Mouse (Mus musculus): ENCODE measurements at regions not wholly inside any gene's neighbourhood (a gene's known extent, or its start where the extent isn't known, plus 50 kb on each side); places are given as distances from the start of the nearest gene placed in this dataset.

GRCm38 (mm10) chr14:116869996-116870395 lies 55.1 kb upstream of the Gpc6 start:
- no peaks in the 10 kb centered on the region for H3K36me3 ChIP-seq (ENCODE audit: control insufficient read depth, insufficient read depth)
- H3K79me2 ChIP-seq (ENCODE audit: control insufficient read depth, insufficient read depth): no peaks in the 10 kb centered on the region
- TF ChIP-seq CTCF (IDR thresholded peaks at IDR 0.05; ENCODE audit: control insufficient read depth, insufficient read depth, insufficient read length): no peak
- TF ChIP-seq FOSL1 (IDR thresholded peaks at IDR 0.05; ENCODE audit: insufficient read depth, low read length, poor library complexity, severe bottlenecking): no peak
- TF ChIP-seq MYOG (IDR thresholded peaks at IDR 0.05; ENCODE audit: control insufficient read depth, extremely low read depth, insufficient read length): no peak
- TF ChIP-seq MYOD1 (IDR thresholded peaks at IDR 0.05; ENCODE audit: control insufficient read depth, insufficient read length, low read depth): no peak
- TF ChIP-seq USF1 (IDR thresholded peaks at IDR 0.05; ENCODE audit: low read depth): no peak
- no peak for TF ChIP-seq MAX (IDR thresholded peaks at IDR 0.05)
- no peak for TF ChIP-seq CEBPB (IDR thresholded peaks at IDR 0.05; ENCODE audit: low read depth)
- no peaks in the 10 kb centered on the region for H3K27me3 ChIP-seq (ENCODE audit: control insufficient read depth, insufficient read depth, insufficient read length)
- no peak overlapping the region for H3ac ChIP-seq (ENCODE audit: control insufficient read depth, insufficient read length, low read depth)
- H3K4me3 ChIP-seq (ENCODE audit: insufficient read depth, poor library complexity, severe bottlenecking): no peak overlapping the region
- H3K79me3 ChIP-seq (ENCODE audit: low read depth): no peaks in the 10 kb centered on the region

Data from C2C12 (cell line).